Mouse (Mus musculus) CH12.LX (cell line): ENCODE data around the gene Lpo. TPM values are rescaled to one million over a fixed set of nuclear protein-coding genes. Genes with fewer than 3 reads are reported as not detected.

Experiments used
- DNase-seq: peaks from one replicate; pipeline ENCODE4 v3.0.0-alpha.2; 2013; ENCODE audit errors: extremely low read depth
- H3K27ac ChIP-seq: 2 replicates; pipeline ENCODE4 v1.5.1; 2012; ENCODE audit warnings: low read depth, mild to moderate bottlenecking, control low read depth, moderate library complexity; ENCODE audit not compliant: insufficient read depth
- H3K27me3 ChIP-seq: replicated peaks from 2 replicates; pipeline ENCODE3; 2012; ENCODE audit warnings: inconsistent platforms
- H3K36me3 ChIP-seq, 2 experiments: replicated peaks in 1 of 2; 2 replicates each; pipeline versions ENCODE3 to v1.6.1; 2012; ENCODE audit warnings: inconsistent platforms in 1 of 2, low read length in 1 of 2, mild to moderate bottlenecking in 1 of 2, mixed read lengths in 1 of 2, moderate library complexity in 1 of 2; ENCODE audit not compliant: control insufficient read depth in 1 of 2, insufficient read depth in 1 of 2
- H3K4me1 ChIP-seq, 2 experiments: 2 replicates each; pipeline ENCODE4 v1.6.1; 2012; ENCODE audit warnings: inconsistent platforms in 1 of 2, moderate library complexity in 1 of 2; ENCODE audit not compliant: insufficient read depth in 2 of 2, control insufficient read depth in 1 of 2
- H3K4me2 ChIP-seq: 2 replicates; pipeline ENCODE4 v1.6.1; 2012; ENCODE audit warnings: low read depth, mild to moderate bottlenecking, control low read depth; ENCODE audit not compliant: poor library complexity, insufficient read depth, severe bottlenecking
- H3K4me3 ChIP-seq, 3 experiments: fragments of 150-350 bp in 1 of 3; sonication (generic) in 1 of 3; replicated peaks in 1 of 3; 2 replicates each; pipeline versions ENCODE3 to v1.5.1; 2011 to 2012; ENCODE audit warnings: low read depth in 2 of 3, low read length in 2 of 3, mild to moderate bottlenecking in 2 of 3, moderate library complexity in 2 of 3, control low read depth in 1 of 3, improper control_type of control experiment in 1 of 3, inconsistent platforms in 1 of 3, mixed read lengths in 1 of 3; ENCODE audit not compliant: poor library complexity in 1 of 3
- H3K79me2 ChIP-seq: replicated peaks from 2 replicates; pipeline ENCODE4 v1.6.1; 2012; ENCODE audit warnings: mild to moderate bottlenecking, moderate library complexity; ENCODE audit not compliant: control insufficient read depth, poor library complexity, insufficient read depth, severe bottlenecking; ENCODE audit errors: extremely low read depth
- H3K9ac ChIP-seq: 2 replicates; pipeline ENCODE4 v1.6.1; 2012; ENCODE audit warnings: low read depth, mild to moderate bottlenecking, control low read depth, moderate library complexity; ENCODE audit not compliant: insufficient read depth
- H3K9me3 ChIP-seq: replicated peaks from 2 replicates; pipeline ENCODE3; 2012; ENCODE audit warnings: low read length, inconsistent platforms, mixed read lengths
- BHLHE40 ChIP-seq: IDR thresholded peaks from 2 replicates; pipeline ENCODE4 v1.6.1; 2011; ENCODE audit warnings: mild to moderate bottlenecking, low read depth, low read length, improper control_type of control experiment
- CHD2 ChIP-seq: IDR thresholded peaks from 2 replicates; pipeline ENCODE4 v1.6.1; 2011; ENCODE audit warnings: low read length, improper control_type of control experiment
- CTCF ChIP-seq, 2 experiments: IDR thresholded peaks in 1 of 2; conservative IDR thresholded peaks in 1 of 2; 2 replicates each; pipeline ENCODE4 v1.5.1; 2011 to 2012; ENCODE audit warnings: low read depth in 2 of 2, low read length in 2 of 2, improper control_type of control experiment in 1 of 2, inconsistent platforms in 1 of 2, mild to moderate bottlenecking in 1 of 2, moderate library complexity in 1 of 2
- E2F4 ChIP-seq: IDR thresholded peaks from 2 replicates; pipeline ENCODE4 v1.6.1; 2011; ENCODE audit warnings: low read depth, low read length, improper control_type of control experiment; ENCODE audit not compliant: insufficient replicate concordance
- EP300 ChIP-seq: IDR thresholded peaks from 2 replicates; pipeline ENCODE4 v1.6.1; 2011; ENCODE audit warnings: low read length, improper control_type of control experiment
- ETS1 ChIP-seq: conservative IDR thresholded peaks from 2 replicates; pipeline ENCODE4 v1.6.1; 2012; ENCODE audit warnings: low read depth, mild to moderate bottlenecking, inconsistent platforms, low read length, improper control_type of control experiment, moderate library complexity
- GABPA ChIP-seq: IDR thresholded peaks from 2 replicates; pipeline ENCODE4 v1.6.1; 2012; ENCODE audit warnings: low read depth, low read length, improper control_type of control experiment, inconsistent platforms; ENCODE audit not compliant: insufficient replicate concordance
- HCFC1 ChIP-seq: IDR thresholded peaks from 2 replicates; pipeline ENCODE4 v1.6.1; 2012; ENCODE audit warnings: low read depth, mild to moderate bottlenecking, inconsistent platforms, low read length, improper control_type of control experiment
- IRF4 ChIP-seq: IDR thresholded peaks from 2 replicates; pipeline ENCODE4 v1.6.1; 2014; ENCODE audit warnings: low read depth, mild to moderate bottlenecking, inconsistent platforms, low read length, improper control_type of control experiment
- JUN ChIP-seq: IDR thresholded peaks from 2 replicates; pipeline ENCODE4 v1.6.1; 2011; ENCODE audit warnings: low read depth, mild to moderate bottlenecking, low read length, improper control_type of control experiment, moderate library complexity; ENCODE audit not compliant: insufficient read depth
- JUND ChIP-seq: conservative IDR thresholded peaks from 2 replicates; pipeline ENCODE4 v1.6.1; 2011; ENCODE audit warnings: low read depth, low read length, improper control_type of control experiment
- KAT2A ChIP-seq: IDR thresholded peaks from 2 replicates; pipeline ENCODE4 v1.6.1; 2012; ENCODE audit warnings: low read length, improper control_type of control experiment, inconsistent platforms; ENCODE audit not compliant: insufficient replicate concordance
- MAFK ChIP-seq: IDR thresholded peaks from 2 replicates; pipeline ENCODE4 v1.6.1; 2011; ENCODE audit warnings: low read length, improper control_type of control experiment; ENCODE audit not compliant: insufficient replicate concordance
- MAX ChIP-seq: IDR thresholded peaks from 2 replicates; pipeline ENCODE4 v1.6.1; 2011; ENCODE audit warnings: low read length, improper control_type of control experiment
- MEF2A ChIP-seq: IDR thresholded peaks from 2 replicates; pipeline ENCODE4 v1.6.1; 2014; ENCODE audit warnings: low read depth, mild to moderate bottlenecking, inconsistent platforms, low read length, improper control_type of control experiment, borderline replicate concordance
- MXI1 ChIP-seq: IDR thresholded peaks from 2 replicates; pipeline ENCODE4 v1.6.1; 2011; ENCODE audit warnings: mild to moderate bottlenecking, low read depth, low read length, improper control_type of control experiment
- MYC ChIP-seq: IDR thresholded peaks from 2 replicates; pipeline ENCODE4 v1.6.1; 2011; ENCODE audit warnings: low read depth, mild to moderate bottlenecking, improper control_type of control experiment, low read length
- NELFE ChIP-seq: IDR thresholded peaks from 2 replicates; pipeline ENCODE4 v1.6.1; 2011; ENCODE audit warnings: low read depth, low read length, improper control_type of control experiment
- NRF1 ChIP-seq: IDR thresholded peaks from 2 replicates; pipeline ENCODE4 v1.6.1; 2014; ENCODE audit warnings: low read depth, mild to moderate bottlenecking, inconsistent platforms, low read length, improper control_type of control experiment, moderate library complexity
- PAX5 ChIP-seq: IDR thresholded peaks from 2 replicates; pipeline ENCODE4 v1.6.1; 2012; ENCODE audit warnings: low read length, inconsistent platforms, mixed read lengths
- POLR2A ChIP-seq: IDR thresholded peaks from 2 replicates; pipeline ENCODE4 v1.6.1; 2011; ENCODE audit warnings: low read depth, mild to moderate bottlenecking, improper control_type of control experiment, low read length
- POLR2AphosphoS2 ChIP-seq: IDR thresholded peaks from 2 replicates; pipeline ENCODE4 v1.6.1; 2011; ENCODE audit warnings: low read depth, low read length, improper control_type of control experiment
- RAD21 ChIP-seq: IDR thresholded peaks from 2 replicates; pipeline ENCODE4 v1.6.1; 2011; ENCODE audit warnings: low read depth, mild to moderate bottlenecking, low read length, improper control_type of control experiment, moderate library complexity
- RCOR1 ChIP-seq: conservative IDR thresholded peaks from 2 replicates; pipeline ENCODE4 v1.6.1; 2012; ENCODE audit warnings: low read depth, mild to moderate bottlenecking, inconsistent platforms, low read length, improper control_type of control experiment
- SIN3A ChIP-seq: IDR thresholded peaks from 2 replicates; pipeline ENCODE4 v1.6.1; 2012; ENCODE audit warnings: low read length, improper control_type of control experiment, inconsistent platforms
- SMC3 ChIP-seq: IDR thresholded peaks from 2 replicates; pipeline ENCODE4 v1.6.1; 2011; ENCODE audit warnings: low read depth, low read length, improper control_type of control experiment
- TBP ChIP-seq: conservative IDR thresholded peaks from 2 replicates; pipeline ENCODE4 v1.6.1; 2011; ENCODE audit warnings: low read depth, low read length, improper control_type of control experiment
- TCF12 ChIP-seq: IDR thresholded peaks from 2 replicates; pipeline ENCODE4 v1.6.1; 2014; ENCODE audit warnings: low read depth, mild to moderate bottlenecking, inconsistent platforms, low read length, improper control_type of control experiment
- UBTF ChIP-seq: IDR thresholded peaks from 2 replicates; pipeline ENCODE4 v1.6.1; 2012; ENCODE audit warnings: low read depth, mild to moderate bottlenecking, inconsistent platforms, low read length, improper control_type of control experiment, moderate library complexity
- USF1 ChIP-seq: IDR thresholded peaks from 2 replicates; pipeline ENCODE4 v1.6.1; 2014; ENCODE audit warnings: low read depth, mild to moderate bottlenecking, inconsistent platforms, low read length, improper control_type of control experiment
- ZC3H11A ChIP-seq: IDR thresholded peaks from 2 replicates; pipeline ENCODE4 v1.6.1; 2012; ENCODE audit warnings: low read depth, mild to moderate bottlenecking, inconsistent platforms, low read length, improper control_type of control experiment
- ZMIZ1 ChIP-seq: IDR thresholded peaks from 2 replicates; pipeline ENCODE4 v1.6.1; 2012; ENCODE audit warnings: low read depth, mild to moderate bottlenecking, inconsistent platforms, low read length, improper control_type of control experiment
- dilution Hi-C: fragments of 300-500 bp; cut with MboI; formaldehyde crosslinking; loops from 2 replicates; pipeline ENCODE4 v1.14.3; 2020; ENCODE audit warnings: low sequenced_read_pairs; ENCODE audit not compliant: extremely low pct_unique_long_range_greater_than_20kb, extremely low pct_ligation_motif_present
- in situ Hi-C: fragments of 300-500 bp; cut with MboI; formaldehyde crosslinking; loops from 3 replicates; pipeline ENCODE4 v1.14.3; 2019; ENCODE audit warnings: low sequenced_read_pairs, low pct_ligation_motif_present, low pct_unique_long_range_greater_than_20kb, mixed read lengths
- polyA plus RNA-seq: library from polyadenylated mRNA; unstranded; fragments of >175 nt; gene quantifications from 2 replicates; pipeline ENCODE4 v1.2.1, GENCODE M21; 2012; ENCODE audit warnings: low read depth; ENCODE audit not compliant: insufficient read length
- total RNA-seq, 2 experiments: library from RNA; depleted of rRNA; stranded (reverse); fragments of 300-350 nt in 1 of 2; fragments of >200 nt in 1 of 2; gene quantifications; 2 replicates each; pipeline ENCODE4 v1.2.3; 2012 to 2014

The Lpo gene
- total and polyA plus RNA-seq, 3 experiments, result not detected

- H3K27ac ChIP-seq, result no peak overlapping the region
- no peaks in the 10 kb centered on the region for H3K9me3 ChIP-seq
- peaks cover 2% of the 10 kb centered on the region for H3K27me3 ChIP-seq
- dilution Hi-C loops (no loop called here), in situ Hi-C loops (no loop called here)
- H3K4me1 ChIP-seq, result peaks cover 2 to 16% of the 10 kb centered on the region in 2 experiments; a peak in 1 of 4 replicates
- H3K36me3 ChIP-seq, result no peaks in the 10 kb centered on the region
- no peaks in the 10 kb centered on the region for H3K79me2 ChIP-seq
- no peak for DNase-seq
- TF ChIP-seq CTCF (conservative IDR thresholded peaks at IDR 0.05 in 1 of 2, IDR thresholded peaks at IDR 0.05 in 1 of 2; ENCODE audit: low read depth in 2 of 2, low read length in 2 of 2) (no peak), MEF2A (no peak), NRF1 (no peak), BHLHE40 (no peak), MXI1 (no peak), TBP (no peak), KAT2A (no peak), CHD2 (no peak), GABPA (no peak), ZMIZ1 (no peak), MYC (no peak), PAX5 (no peak)
- H3K4me3 ChIP-seq, result no peak overlapping the region
- H3K9ac ChIP-seq, result no peak overlapping the region
- H3K4me2 ChIP-seq, result no peak overlapping the region
Observed at GRCm38 (mm10) chr11:87808236-87808635, 19.9 kb downstream of the Lpo start.

GRCm38 (mm10) chr11:87807433-87807832 is 20.7 kb downstream of the Lpo start:
- no peak overlapping the region for H3K9ac ChIP-seq
- DNase-seq, result peak; percentile 16
- dilution Hi-C loops, result no loop called here
- TF ChIP-seq KAT2A, result 0 out of 2 replicates have a peak, but pooled peaks have one; percentile 37
- no peak for TF ChIP-seq POLR2A
- TF ChIP-seq TCF12, result no peak
- 0 out of 2 replicates have a peak, but pooled peaks have one; percentile 26 for TF ChIP-seq MAFK
- 0 out of 2 replicates have a peak, but pooled peaks have one; percentile 30 for TF ChIP-seq MYC
- no peak for TF ChIP-seq JUN
- peak; percentile 59 for TF ChIP-seq IRF4
- 0 out of 2 replicates have a peak, but pooled peaks have one; percentile 53 for TF ChIP-seq SIN3A
- no peak for TF ChIP-seq ZC3H11A
- no peak for TF ChIP-seq NRF1
- no peak for TF ChIP-seq E2F4
- no peak for TF ChIP-seq UBTF
- TF ChIP-seq POLR2AphosphoS2, result no peak
- no peak for TF ChIP-seq USF1
- peak; percentile 85 for TF ChIP-seq EP300
- TF ChIP-seq RCOR1, result no peak
- TF ChIP-seq ETS1, result peak; percentile 53; the same call in 1 of the 2 replicates
- TF ChIP-seq RAD21, result no peak
- TF ChIP-seq MEF2A, result no peak
- no peak for TF ChIP-seq SMC3
- TF ChIP-seq CTCF (conservative IDR thresholded peaks at IDR 0.05 in 1 of 2, IDR thresholded peaks at IDR 0.05 in 1 of 2; ENCODE audit: low read depth in 2 of 2, low read length in 2 of 2), result no peak
- 0 out of 2 replicates have a peak, but pooled peaks have one; percentile 20 for TF ChIP-seq JUND
- TF ChIP-seq TBP, result no peak
- no peak for TF ChIP-seq CHD2
- TF ChIP-seq GABPA, result no peak
- TF ChIP-seq MAX, result peak; percentile 25; the same call in 1 of the 2 replicates
- TF ChIP-seq PAX5, result no peak
- TF ChIP-seq HCFC1, result no peak
- no peak for TF ChIP-seq NELFE

More at GRCm38 (mm10) chr11:87807433-87807832, 20.7 kb downstream of the Lpo start:
- no peaks in the 10 kb centered on the region for H3K9me3 ChIP-seq
- no peak overlapping the region for H3K4me2 ChIP-seq
- H3K27me3 ChIP-seq, result peaks cover 2% of the 10 kb centered on the region
- no peak overlapping the region for H3K27ac ChIP-seq
- no peaks in the 10 kb centered on the region for H3K79me2 ChIP-seq
- no peaks in the 10 kb centered on the region for H3K36me3 ChIP-seq
- in situ Hi-C loops, result no loop called here
- peaks cover 4 to 19% of the 10 kb centered on the region in 2 experiments for H3K4me1 ChIP-seq
- no peak overlapping the region for H3K4me3 ChIP-seq
